Mouse (Mus musculus): Measurements from ENCODE around the gene Ppip5k2. TPM values are rescaled to one million over a fixed set of nuclear protein-coding genes. Genes with fewer than 3 reads are reported as not detected.

Gene Ppip5k2
- polyA plus RNA-seq, 1 experiment, result 10.9 TPM

DNA sequence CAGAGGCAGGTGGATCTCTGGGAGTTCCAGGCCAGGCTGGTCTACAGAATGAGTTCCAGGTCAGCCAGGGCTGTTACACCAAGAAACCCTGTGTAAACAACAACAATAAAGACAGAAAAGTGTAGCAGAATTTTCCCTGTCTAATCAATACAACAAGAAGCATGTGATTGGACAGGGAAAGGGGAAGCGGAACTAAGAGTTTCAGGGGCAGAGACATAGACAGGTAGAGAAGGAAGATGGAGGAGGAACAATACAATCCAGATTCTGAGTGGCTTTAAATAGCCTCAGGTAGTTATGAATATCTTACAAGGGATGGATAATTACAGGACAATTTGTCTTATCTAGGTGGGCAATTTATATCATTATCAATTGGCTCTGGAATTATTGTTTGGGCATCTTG lies 102.9 kb downstream of the Ppip5k2 start:
- no peak for TF ChIP-seq POLR2A (IDR thresholded peaks at IDR 0.05; ENCODE audit: borderline replicate concordance, control insufficient read depth, low read depth, low read length)
- TF ChIP-seq CTCF (IDR thresholded peaks at IDR 0.05; ENCODE audit: control insufficient read depth, insufficient read depth, low read length), result no peak
- Histone ChIP-seq H3K4me3 (replicated peaks; ENCODE audit: control insufficient read depth, low read depth, low read length) (peak overlapping the region; percentile 36), H3K4me1 (ENCODE audit: control insufficient read depth, insufficient read depth, low read length) (no peaks in the 10 kb centered on the region; the same call in 1 of the 2 replicates), H3K27ac (ENCODE audit: control insufficient read depth, insufficient read depth, low read depth, low read length, poor library complexity) (peak overlapping the region; percentile 30; the same call in 1 of the 2 replicates)
- 59% methylated on average over 1 of the region's 1 CpGs for WGBS

DNA sequence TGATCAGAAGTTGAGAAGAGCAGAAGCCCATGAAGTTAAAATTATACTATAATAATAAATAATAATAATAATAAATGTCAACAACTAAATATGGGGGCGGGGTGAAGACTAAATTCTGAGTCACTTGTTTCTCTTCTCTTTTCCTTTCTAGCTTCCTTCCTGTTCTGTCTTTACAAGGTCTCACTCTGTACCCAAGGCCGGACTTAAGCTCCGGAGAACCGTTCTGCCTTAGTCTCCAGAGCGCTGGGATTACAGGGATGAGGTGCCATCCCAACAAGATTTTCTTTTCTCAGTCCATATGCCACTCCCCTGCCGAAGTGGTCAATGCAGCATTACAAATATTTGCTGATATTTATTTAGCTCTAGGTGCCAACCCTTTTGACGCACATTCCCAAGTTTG lies 107.9 kb downstream of the Ppip5k2 start:
- WGBS, result 15% methylated on average over 7 of the region's 7 CpGs
- H3K4me1 ChIP-seq (ENCODE audit: control insufficient read depth, insufficient read depth, low read length), result peaks cover 1% of the 10 kb centered on the region

DNA sequence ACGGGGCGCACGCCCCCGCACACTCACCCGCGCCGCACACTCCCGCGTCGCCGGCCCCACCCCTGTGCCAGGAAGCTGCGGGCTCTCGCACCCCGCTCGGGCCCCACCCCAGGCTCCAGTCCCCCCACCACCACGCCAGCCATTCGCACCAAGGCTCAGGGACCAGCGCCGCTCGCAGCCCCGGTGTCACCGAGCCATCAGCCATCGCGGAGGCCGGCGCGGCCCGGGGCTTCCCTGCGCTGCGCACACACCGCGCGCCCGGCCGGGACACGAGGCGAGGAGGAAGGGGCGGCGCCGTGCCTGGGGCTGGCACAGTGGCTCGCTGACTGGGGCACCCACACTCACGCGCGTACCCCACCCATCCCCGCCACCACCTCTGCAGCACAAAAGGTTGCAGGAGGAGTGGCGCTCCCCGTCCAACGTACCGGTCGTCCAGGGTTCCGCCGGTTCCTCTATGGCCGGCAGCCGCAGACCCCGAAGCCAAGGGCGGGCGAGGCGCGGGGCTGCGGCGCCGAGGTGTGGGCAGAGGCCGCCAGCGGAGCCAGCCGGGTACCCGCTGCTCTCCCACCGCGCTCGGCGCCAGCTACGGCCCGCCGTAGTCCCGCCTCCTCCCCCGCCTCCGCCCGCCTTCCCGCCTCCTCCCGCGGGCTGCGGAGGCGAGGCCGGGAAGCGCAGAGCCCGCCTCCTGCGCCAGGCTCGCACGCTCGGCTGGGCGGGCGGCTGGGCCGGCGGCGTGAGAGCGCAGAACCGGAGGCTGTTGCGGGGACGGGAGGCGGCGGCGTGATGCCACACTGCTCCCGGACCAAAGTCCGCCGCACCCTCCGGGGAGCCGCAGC lies 108.6 kb downstream of the Ppip5k2 start, which contains the start of gene D1Ertd622e:
Gene D1Ertd622e, minus strand, starts transcription at position 669 of the 836 bp plus-strand sequence.
- Histone ChIP-seq H3K4me1 (ENCODE audit: control insufficient read depth, insufficient read depth, low read length) (peaks cover 1% of the 10 kb centered on the region), H3K27ac (ENCODE audit: control insufficient read depth, insufficient read depth, low read depth, low read length, poor library complexity) (peak within 1 kb of the TSS; percentile 99), H3K4me3 (replicated peaks; ENCODE audit: control insufficient read depth, low read depth, low read length) (peak within 1 kb of the TSS; percentile 97)
- WGBS, result under 1% methylated on average over 106 of the region's 106 CpGs
- TF ChIP-seq CTCF (IDR thresholded peaks at IDR 0.05; ENCODE audit: control insufficient read depth, insufficient read depth, low read length) (no peak), POLR2A (IDR thresholded peaks at IDR 0.05; ENCODE audit: borderline replicate concordance, control insufficient read depth, low read depth, low read length) (peak; percentile 66; the same call in 1 of the 2 replicates)

More for the DNA sequence above, 107.9 kb downstream of the Ppip5k2 start:
- H3K27ac ChIP-seq (ENCODE audit: control insufficient read depth, insufficient read depth, low read depth, low read length, poor library complexity), result peak overlapping the region; percentile 99
- TF ChIP-seq POLR2A (IDR thresholded peaks at IDR 0.05; ENCODE audit: borderline replicate concordance, control insufficient read depth, low read depth, low read length), result no peak
- TF ChIP-seq CTCF (IDR thresholded peaks at IDR 0.05; ENCODE audit: control insufficient read depth, insufficient read depth, low read length), result no peak
- H3K4me3 ChIP-seq (replicated peaks; ENCODE audit: control insufficient read depth, low read depth, low read length), result peak overlapping the region; percentile 97

DNA sequence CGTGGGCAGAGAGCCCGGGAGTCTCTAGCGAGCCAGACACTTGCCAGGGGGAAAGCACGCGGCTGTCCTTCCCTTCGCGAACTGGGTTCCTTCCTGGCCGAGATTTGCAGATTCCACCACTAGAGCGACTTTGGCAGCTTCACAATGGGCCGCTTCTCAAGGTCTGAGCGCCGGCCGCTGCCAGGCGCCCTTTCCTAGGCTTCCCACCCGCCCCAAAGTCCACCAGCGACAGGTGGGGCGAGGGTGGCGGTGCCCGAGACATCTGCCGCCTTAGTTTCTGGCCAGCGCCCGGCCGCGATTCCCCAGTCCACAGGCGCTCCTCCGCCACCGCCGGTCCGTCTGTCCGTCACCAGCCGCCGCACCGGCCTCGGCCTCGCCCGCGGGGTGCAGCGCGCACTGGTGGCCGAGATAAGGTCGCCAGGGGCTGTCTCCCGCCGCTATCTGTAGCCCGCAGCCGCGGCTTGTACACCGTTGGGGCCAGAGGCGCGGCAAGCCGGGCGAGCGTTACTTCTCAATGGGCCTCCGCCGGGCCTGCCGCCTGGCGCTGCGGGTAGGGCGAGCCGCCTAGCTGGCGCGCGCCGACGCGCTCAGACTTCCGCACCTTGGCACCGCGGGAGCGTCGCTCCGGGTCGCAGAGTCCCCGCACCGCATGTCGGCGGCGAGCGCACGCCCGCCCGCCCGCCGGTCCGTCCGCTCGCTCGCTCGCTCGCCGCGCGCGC lies 109.4 kb downstream of the Ppip5k2 start:
- Histone ChIP-seq H3K27ac (ENCODE audit: control insufficient read depth, insufficient read depth, low read depth, low read length, poor library complexity) (peak overlapping the region; percentile 99), H3K4me1 (ENCODE audit: control insufficient read depth, insufficient read depth, low read length) (peaks cover 1% of the 10 kb centered on the region), H3K4me3 (replicated peaks; ENCODE audit: control insufficient read depth, low read depth, low read length) (peak overlapping the region; percentile 97)
- WGBS, result under 1% methylated on average over 93 of the region's 93 CpGs
- TF ChIP-seq CTCF (IDR thresholded peaks at IDR 0.05; ENCODE audit: control insufficient read depth, insufficient read depth, low read length) (peak; percentile 26; the same call in 1 of the 2 replicates), POLR2A (IDR thresholded peaks at IDR 0.05; ENCODE audit: borderline replicate concordance, control insufficient read depth, low read depth, low read length) (peak; percentile 69; the same call in 1 of the 2 replicates)

DNA sequence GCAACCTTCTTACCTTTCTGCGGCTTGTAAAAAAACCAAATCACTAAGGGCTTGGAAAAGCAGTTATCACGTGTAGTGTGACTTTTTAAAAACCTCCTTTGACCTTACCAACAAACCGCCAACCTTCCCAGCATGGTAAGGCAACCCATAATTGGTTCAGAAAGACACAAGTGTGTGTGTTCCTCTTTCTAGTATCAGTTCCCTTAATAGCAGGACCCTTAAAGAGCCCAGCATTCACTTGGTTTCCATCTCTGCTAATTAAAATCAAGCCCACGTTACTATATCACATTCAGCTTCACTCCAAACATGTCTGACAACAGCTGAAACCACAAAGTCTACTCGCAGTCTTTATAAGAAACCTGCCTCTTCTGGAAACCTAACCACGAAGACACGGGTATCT lies 110.8 kb downstream of the Ppip5k2 start:
- WGBS, result 6% methylated on average over 7 of the region's 7 CpGs
- Histone ChIP-seq H3K4me3 (replicated peaks; ENCODE audit: control insufficient read depth, low read depth, low read length) (peak overlapping the region; percentile 56), H3K27ac (ENCODE audit: control insufficient read depth, insufficient read depth, low read depth, low read length, poor library complexity) (no peak overlapping the region), H3K4me1 (ENCODE audit: control insufficient read depth, insufficient read depth, low read length) (peaks cover 1% of the 10 kb centered on the region)
- no peak for TF ChIP-seq POLR2A (IDR thresholded peaks at IDR 0.05; ENCODE audit: borderline replicate concordance, control insufficient read depth, low read depth, low read length)
- TF ChIP-seq CTCF (IDR thresholded peaks at IDR 0.05; ENCODE audit: control insufficient read depth, insufficient read depth, low read length), result no peak

DNA sequence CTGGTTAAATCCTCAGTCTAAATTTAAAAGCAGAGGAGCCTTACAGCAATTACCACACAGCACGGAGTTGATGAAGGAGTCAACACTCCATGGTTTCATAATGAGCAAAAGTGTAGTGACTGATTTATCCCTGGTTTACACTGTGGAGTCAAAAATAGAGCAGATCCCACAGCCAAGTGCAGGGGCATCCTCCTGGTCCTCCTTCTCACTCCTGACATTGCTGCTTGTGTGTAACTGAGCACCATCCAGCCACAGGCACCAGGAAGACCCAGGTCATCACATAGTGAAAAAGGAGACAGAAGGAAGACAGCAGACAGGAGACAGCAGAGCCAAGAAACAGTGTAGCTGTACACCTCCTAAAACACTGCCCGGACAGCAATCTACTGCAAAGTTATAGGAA lies 112.4 kb downstream of the Ppip5k2 start:
- Histone ChIP-seq H3K27ac (ENCODE audit: control insufficient read depth, insufficient read depth, low read depth, low read length, poor library complexity) (no peak overlapping the region), H3K4me3 (replicated peaks; ENCODE audit: control insufficient read depth, low read depth, low read length) (peak overlapping the region; percentile 19), H3K4me1 (ENCODE audit: control insufficient read depth, insufficient read depth, low read length) (peaks cover 1% of the 10 kb centered on the region)
- TF ChIP-seq CTCF (IDR thresholded peaks at IDR 0.05; ENCODE audit: control insufficient read depth, insufficient read depth, low read length) (no peak), POLR2A (IDR thresholded peaks at IDR 0.05; ENCODE audit: borderline replicate concordance, control insufficient read depth, low read depth, low read length) (no peak)
- 78% methylated on average over 2 of the region's 2 CpGs for WGBS

DNA sequence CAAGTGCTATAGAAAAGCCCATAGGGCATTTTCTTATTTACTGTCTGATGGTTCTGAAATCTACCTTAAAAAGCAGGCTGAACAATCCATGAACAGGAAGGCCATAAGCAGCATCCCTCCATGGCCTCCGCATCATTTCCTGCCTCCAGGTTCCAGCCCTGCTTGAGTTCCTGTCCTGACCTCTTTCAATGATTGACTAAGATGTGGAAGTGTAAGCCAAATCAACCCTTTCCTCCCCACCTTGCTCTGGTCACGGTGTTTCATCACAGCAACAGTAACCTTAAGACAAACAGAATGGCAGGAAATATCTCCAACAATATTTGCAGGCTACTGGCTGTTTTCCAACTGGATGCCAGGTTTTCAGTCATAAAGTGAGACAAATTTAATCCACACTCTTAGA lies 113.0 kb downstream of the Ppip5k2 start:
- H3K4me3 ChIP-seq (replicated peaks; ENCODE audit: control insufficient read depth, low read depth, low read length), result no peak overlapping the region
- peaks cover 1% of the 10 kb centered on the region for H3K4me1 ChIP-seq (ENCODE audit: control insufficient read depth, insufficient read depth, low read length)
- WGBS, result 43% methylated on average over 2 of the region's 2 CpGs
- no peak overlapping the region for H3K27ac ChIP-seq (ENCODE audit: control insufficient read depth, insufficient read depth, low read depth, low read length, poor library complexity)
- TF ChIP-seq POLR2A (IDR thresholded peaks at IDR 0.05; ENCODE audit: borderline replicate concordance, control insufficient read depth, low read depth, low read length) (no peak), CTCF (IDR thresholded peaks at IDR 0.05; ENCODE audit: control insufficient read depth, insufficient read depth, low read length) (no peak)

Other genes starting within 250 kb of the Ppip5k2 start
- gene D1Ertd622e, start 108.3 kb downstream of the Ppip5k2 start, polyA plus RNA-seq (2011; ENCODE audit: insufficient read depth, insufficient read length, low replicate concordance, missing spikeins), result 17.1 and 25.1 TPM in 2 replicates
- 5.3 and 17.8 TPM in 2 replicates for gene Gin1, start 239 bp downstream of the Ppip5k2 start, polyA plus RNA-seq (2011; ENCODE audit: insufficient read depth, insufficient read length, low replicate concordance, missing spikeins)

All from bone marrow, adult 2 months (tissue).